8 mouse cellular contexts compared by ENCODE assay signal in genomic region chr14:24530228-24530627, GRCm38 (mm10). TPM values are rescaled to one million over a fixed set of nuclear protein-coding genes. Genes with fewer than 3 reads are reported as not detected.
DNase-seq lines count a peak whose midpoint lies in the region; ATAC-seq lines count a peak whose summit lies in the region.

No protein-coding gene starts in this region.

- H3K4me2 ChIP-seq in neural tube, embryonic 11.5 days (ENCODE audit: low read depth) = no peak overlapping the region
- H3K4me2 ChIP-seq in liver, embryonic 11.5 days = no peak overlapping the region

- 4% methylated on average over 6 of the region's 6 CpGs for WGBS in neural tube, embryonic 11.5 days
- WGBS in hindbrain, embryonic 10.5 days = 5% methylated on average over 6 of the region's 6 CpGs
- 11% methylated on average over 6 of the region's 6 CpGs for WGBS in liver, embryonic 11.5 days

- peak overlapping the region; percentile 30; the same call in 1 of the 2 replicates for H3K27ac ChIP-seq in neural tube, embryonic 11.5 days (ENCODE audit: low read depth, low read length)
- H3K27ac ChIP-seq in hindbrain, embryonic 10.5 days = peak overlapping the region; percentile 59
- H3K27ac ChIP-seq in liver, embryonic 11.5 days (ENCODE audit: low read depth, low read length) = no peak overlapping the region

- peaks cover 7% of the 10 kb centered on the region for H3K4me1 ChIP-seq in neural tube, embryonic 11.5 days (ENCODE audit: control insufficient read depth, insufficient read depth, low read length)
- peaks cover 66% of the 10 kb centered on the region for H3K4me1 ChIP-seq in hindbrain, embryonic 10.5 days (replicated peaks)
- peaks cover 5% of the 10 kb centered on the region; the same call in 1 of the 2 replicates for H3K4me1 ChIP-seq in liver, embryonic 11.5 days (replicated peaks; ENCODE audit: control insufficient read depth, insufficient read depth, low read length)

- no peaks in the 10 kb centered on the region for H3K27me3 ChIP-seq in neural tube, embryonic 11.5 days (ENCODE audit: control insufficient read depth, insufficient read depth, low read length)
- 0 out of 2 replicates have a peak, but pooled peaks cover 4% of the 10 kb centered on the region for H3K27me3 ChIP-seq in hindbrain, embryonic 10.5 days (ENCODE audit: insufficient read depth, poor library complexity, severe bottlenecking)
- H3K27me3 ChIP-seq in liver, embryonic 11.5 days (replicated peaks; ENCODE audit: control insufficient read depth, insufficient read depth, low read length) = no peaks in the 10 kb centered on the region

- no peak overlapping the region for H3K4me3 ChIP-seq in neural tube, embryonic 11.5 days (ENCODE audit: low read depth, low read length)
- H3K4me3 ChIP-seq in hindbrain, embryonic 10.5 days = peak overlapping the region; percentile 20; the same call in 1 of the 2 replicates
- H3K4me3 ChIP-seq in liver, embryonic 11.5 days (ENCODE audit: low read depth, low read length) = no peak overlapping the region

- H3K9ac ChIP-seq in neural tube, embryonic 11.5 days (ENCODE audit: low read length) = no peak overlapping the region
- H3K9ac ChIP-seq in liver, embryonic 11.5 days (ENCODE audit: low read depth, low read length) = no peak overlapping the region

- peak; percentile 47 for DNase-seq in neural tube, embryonic 11.5 days (ENCODE audit: low spot score)
- DNase-seq in neural tube, embryonic 10.5 days (ENCODE audit: extremely low spot score, low spot score) = no peak
- DNase-seq in hindbrain, embryonic 10.5 days (ENCODE audit: low spot score) = peak; percentile 61
- no peak for DNase-seq in liver, embryonic 11.5 days (ENCODE audit: low spot score)
- DNase-seq in right cerebral cortex, postnatal 4 days = no peak
- no peak for DNase-seq in cerebellum, postnatal 25 days
- no peak for DNase-seq in gastrocnemius, postnatal 10 days
- DNase-seq in thymus, postnatal 10 days (ENCODE audit: low spot score in 2 of 2) = no peak

- H3K9me3 ChIP-seq in neural tube, embryonic 11.5 days (ENCODE audit: control insufficient read depth, low read length) = no peaks in the 10 kb centered on the region
- H3K9me3 ChIP-seq in hindbrain, embryonic 10.5 days = no peaks in the 10 kb centered on the region
- H3K9me3 ChIP-seq in liver, embryonic 11.5 days (ENCODE audit: control insufficient read depth, low read length) = no peaks in the 10 kb centered on the region

- ATAC-seq in neural tube, embryonic 11.5 days (ENCODE audit: insufficient read depth, low FRiP score, low TSS enrichment) = peak; percentile 50
- peak; percentile 26; the same call in 1 of the 2 replicates for ATAC-seq in liver, embryonic 11.5 days (replicated peaks; ENCODE audit: low FRiP score)

- H3K36me3 ChIP-seq in neural tube, embryonic 11.5 days (ENCODE audit: control insufficient read depth, insufficient read depth, low read length) = no peaks in the 10 kb centered on the region
- H3K36me3 ChIP-seq in hindbrain, embryonic 10.5 days = no peaks in the 10 kb centered on the region
- no peaks in the 10 kb centered on the region for H3K36me3 ChIP-seq in liver, embryonic 11.5 days (ENCODE audit: control insufficient read depth, insufficient read depth, low read length)

RNA-seq across cellular contexts. Expression of gene Rps24, which starts 43.3 kb away (rescaled TPM):
- polyA plus RNA-seq in neural tube, embryonic 11.5 days (2014; fragmentation: Nextera tagmentation; extraction: Ambion mirVana) = 983 and 1,021 TPM in 2 replicates
- polyA plus RNA-seq in hindbrain, embryonic 10.5 days (2016; fragmentation: Nextera tagmentation; extraction: Ambion mirVana) = 962 and 1,047 TPM in 2 replicates
- 1,414 and 1,515 TPM in 2 replicates for polyA plus RNA-seq in liver, embryonic 11.5 days (2014; fragmentation: Nextera tagmentation; extraction: Ambion mirVana)
- 1,000 to 10,000 TPM; 1,158 to 1,240 TPM for total RNA-seq in gastrocnemius, postnatal 10 days (2021)

RNA-seq across cellular contexts. Expression of gene Polr3a, which starts 43.4 kb away (rescaled TPM):
- 20.6 and 21.5 TPM in 2 replicates for polyA plus RNA-seq in neural tube, embryonic 11.5 days (2014; fragmentation: Nextera tagmentation; extraction: Ambion mirVana)
- polyA plus RNA-seq in hindbrain, embryonic 10.5 days (2016; fragmentation: Nextera tagmentation; extraction: Ambion mirVana) = 19.2 and 22.4 TPM in 2 replicates
- polyA plus RNA-seq in liver, embryonic 11.5 days (2014; fragmentation: Nextera tagmentation; extraction: Ambion mirVana) = 18.2 and 18.7 TPM in 2 replicates
- 10 to 100 TPM in 1 of 2 experiments, 1 to 10 TPM in 1; 8.8 to 12.9 TPM for total RNA-seq in gastrocnemius, postnatal 10 days (2021)

Comparison
In these comparisons a context has a peak if more than half of its experiments do, and no peak if none do; other contexts are left out.
1. DNase-seq: peak in neural tube, embryonic 11.5 days (single experiment) and hindbrain, embryonic 10.5 days (single experiment); none in neural tube, embryonic 10.5 days (single experiment), liver, embryonic 11.5 days (single experiment), right cerebral cortex, postnatal 4 days (single experiment), cerebellum, postnatal 25 days (0 of 2), gastrocnemius, postnatal 10 days (single experiment) and thymus, postnatal 10 days (0 of 2).